Mouse (Mus musculus) erythroblast, embryonic 14.5 days (primary cell): Measurements from ENCODE around the gene Krt26.

Experiments
- GATA1 ChIP-seq: IDR thresholded peaks from 2 replicates; pipeline ENCODE4 v1.6.1; 2012; ENCODE audit warnings: low read length, inconsistent platforms, mixed read lengths
- TAL1 ChIP-seq: IDR thresholded peaks from 3 replicates; pipeline ENCODE4 v1.6.1; 2012; ENCODE audit warnings: low read length, inconsistent platforms, mixed read lengths

DNA sequence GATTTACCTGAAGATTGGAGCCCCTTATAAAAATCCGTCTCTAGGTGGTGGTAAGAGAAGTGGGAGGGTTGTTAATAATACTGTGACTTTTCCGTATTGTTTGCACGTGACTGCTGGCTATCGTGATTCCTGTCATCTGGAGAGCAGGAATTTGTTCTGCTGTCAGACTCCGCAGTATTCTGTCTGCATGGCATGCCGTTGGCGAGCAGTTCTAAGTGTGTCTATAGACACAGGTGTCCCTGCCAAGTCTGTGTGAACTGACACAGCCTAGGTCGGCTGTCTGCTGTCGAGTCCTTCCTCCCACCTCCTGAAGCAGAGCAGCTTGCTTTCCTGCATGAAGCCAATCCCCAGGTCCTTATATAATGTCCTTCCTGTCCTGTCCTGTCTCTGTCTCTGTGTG is 18.6 kb downstream of the Krt26 start:
- no peak for TF ChIP-seq GATA1
- no peak for TF ChIP-seq TAL1
